Mouse (Mus musculus): ENCODE measurements around the gene Izumo2. TPM values are rescaled to one million over a fixed set of nuclear protein-coding genes. Genes with fewer than 3 reads are reported as not detected.

The Izumo2 gene
- polyA plus RNA-seq (2017; shearing (Covaris generic)) = not detected

GRCm38 (mm10) chr7:44708574-44708973 is at the start of gene Izumo2:
Gene Izumo2, plus strand, starts transcription at chr7:44708742.

GRCm38 (mm10) chr7:44670803-44671202 is 37.7 kb upstream of the Izumo2 start, which contains the start of gene Myh14:
Gene Myh14, minus strand, starts transcription at chr7:44670843.

GRCm38 (mm10) chr7:44748101-44749044 is 39.8 kb downstream of the Izumo2 start, which contains the start of gene Vrk3:
Gene Vrk3, plus strand, starts transcription at chr7:44748413.

GRCm38 (mm10) chr7:44750950-44751349 is 42.4 kb downstream of the Izumo2 start, which contains the start of gene Zfp473:
Gene Zfp473, minus strand, starts transcription at chr7:44751050.

Other genes with a start within 250 kb of the Izumo2 start
- 0.57 TPM for gene Aspdh, start 243.4 kb upstream of the Izumo2 start, polyA plus RNA-seq (2017; shearing (Covaris generic))
- gene Josd2, start 240.8 kb upstream of the Izumo2 start, polyA plus RNA-seq (2017; shearing (Covaris generic)) = 61.2 TPM
- gene Emc10, start 212.2 kb upstream of the Izumo2 start, polyA plus RNA-seq (2017; shearing (Covaris generic)) = 164 TPM
- gene Fam71e1, start 212.2 kb upstream of the Izumo2 start, polyA plus RNA-seq (2017; shearing (Covaris generic)) = 2.0 TPM
- not detected for gene Mybpc2, start 184.1 kb upstream of the Izumo2 start, polyA plus RNA-seq (2017; shearing (Covaris generic))
- gene Spib, start 176.7 kb upstream of the Izumo2 start, polyA plus RNA-seq (2017; shearing (Covaris generic)) = 0.54 TPM
- 49.4 TPM for gene Pold1, start 159.9 kb upstream of the Izumo2 start, polyA plus RNA-seq (2017; shearing (Covaris generic))
- 217 TPM for gene Nr1h2, start 154.8 kb upstream of the Izumo2 start, polyA plus RNA-seq (2017; shearing (Covaris generic))
- not detected for gene Napsa, start 136.4 kb upstream of the Izumo2 start, polyA plus RNA-seq (2017; shearing (Covaris generic))
- gene Kcnc3, start 118.1 kb upstream of the Izumo2 start, polyA plus RNA-seq (2017; shearing (Covaris generic)) = 0.16 TPM
- 0.89 TPM for gene Myh14, start 37.9 kb upstream of the Izumo2 start, polyA plus RNA-seq (2017; shearing (Covaris generic))
- gene Vrk3, start 39.7 kb downstream of the Izumo2 start, polyA plus RNA-seq (2017; shearing (Covaris generic)) = 85.2 TPM
- 0.40 TPM for gene Zfp473, start 42.3 kb downstream of the Izumo2 start, polyA plus RNA-seq (2017; shearing (Covaris generic))
- gene Nup62, start 107.3 kb downstream of the Izumo2 start, polyA plus RNA-seq (2017; shearing (Covaris generic)) = 31.8 TPM
- 0.23 TPM for gene Il4i1, start 107.6 kb downstream of the Izumo2 start, polyA plus RNA-seq (2017; shearing (Covaris generic))
- 0.22 TPM for gene Atf5, start 107.9 kb downstream of the Izumo2 start, polyA plus RNA-seq (2017; shearing (Covaris generic))
- 18.9 TPM for gene Akt1s1, start 140.2 kb downstream of the Izumo2 start, polyA plus RNA-seq (2017; shearing (Covaris generic))
- gene Tbc1d17, start 140.3 kb downstream of the Izumo2 start, polyA plus RNA-seq (2017; shearing (Covaris generic)) = 66.3 TPM
- 71.7 TPM for gene Pnkp, start 148.4 kb downstream of the Izumo2 start, polyA plus RNA-seq (2017; shearing (Covaris generic))
- 20.2 TPM for gene Ptov1, start 161.0 kb downstream of the Izumo2 start, polyA plus RNA-seq (2017; shearing (Covaris generic))
- 52.8 TPM for gene Med25, start 184.0 kb downstream of the Izumo2 start, polyA plus RNA-seq (2017; shearing (Covaris generic))
- 18.5 TPM for gene Fuz, start 187.3 kb downstream of the Izumo2 start, polyA plus RNA-seq (2017; shearing (Covaris generic))
- gene Ap2a1, start 220.8 kb downstream of the Izumo2 start, polyA plus RNA-seq (2017; shearing (Covaris generic)) = 45.9 TPM
- gene Tsks, start 234.5 kb downstream of the Izumo2 start, polyA plus RNA-seq (2017; shearing (Covaris generic)) = 0.28 TPM